Mouse (Mus musculus): Measurements from ENCODE around the gene Fbrs. TPM values are rescaled to one million over a fixed set of nuclear protein-coding genes. Genes with fewer than 3 reads are reported as not detected.

The Fbrs gene
- 9.1 and 12.5 TPM in 2 replicates for polyA plus RNA-seq (2015; fragmentation: Nextera tagmentation; extraction: Ambion mirVana)

GRCm38 (mm10) chr7:127478635-127479317 lies at the start of gene Fbrs:
TSS of gene Fbrs (plus strand) at chr7:127479199.
- no peaks in the 10 kb centered on the region for H3K27me3 ChIP-seq (ENCODE audit: control insufficient read depth, insufficient read depth, low read depth, low read length)
- H3K27ac ChIP-seq (ENCODE audit: low read length), result peak within 1 kb of the TSS; percentile 92
- peak; percentile 83 for ATAC-seq
- WGBS, result 0% methylated on average over 45 of the region's 62 CpGs
- H3K9ac ChIP-seq (ENCODE audit: low read depth, low read length), result peak within 1 kb of the TSS; percentile 88
- peaks cover 26% of the 10 kb centered on the region for H3K4me1 ChIP-seq (ENCODE audit: control insufficient read depth, insufficient read depth, low read length)
- H3K4me2 ChIP-seq (ENCODE audit: low read length), result peak within 1 kb of the TSS; percentile 79
- peaks cover 23% of the 10 kb centered on the region for H3K36me3 ChIP-seq (ENCODE audit: control insufficient read depth, insufficient read depth, low read length)
- peak within 1 kb of the TSS; percentile 76 for H3K4me3 ChIP-seq (ENCODE audit: low read depth, low read length)
- no peaks in the 10 kb centered on the region for H3K9me3 ChIP-seq (replicated peaks; ENCODE audit: control insufficient read depth, low read length, poor library complexity, severe bottlenecking)

- Histone ChIP-seq H3K4me3 (ENCODE audit: low read depth, low read length) (no peak overlapping the region), H3K4me2 (ENCODE audit: low read length) (no peak overlapping the region), H3K27me3 (ENCODE audit: control insufficient read depth, insufficient read depth, low read depth, low read length) (no peaks in the 10 kb centered on the region), H3K36me3 (ENCODE audit: control insufficient read depth, insufficient read depth, low read length) (no peaks in the 10 kb centered on the region), H3K27ac (ENCODE audit: low read length) (no peak overlapping the region), H3K9me3 (replicated peaks; ENCODE audit: control insufficient read depth, low read length, poor library complexity, severe bottlenecking) (no peaks in the 10 kb centered on the region; the same call in 1 of the 2 replicates), H3K9ac (ENCODE audit: low read depth, low read length) (no peak overlapping the region), H3K4me1 (ENCODE audit: control insufficient read depth, insufficient read depth, low read length) (no peaks in the 10 kb centered on the region)
- ATAC-seq, result no peak
- 91% methylated on average over 4 of the region's 4 CpGs for WGBS
Measured at GRCm38 (mm10) chr7:127435206-127435605, 43.8 kb upstream of the Fbrs start.

GRCm38 (mm10) chr7:127437724-127438123 lies 41.3 kb upstream of the Fbrs start:
- Histone ChIP-seq H3K4me1 (ENCODE audit: control insufficient read depth, insufficient read depth, low read length) (no peaks in the 10 kb centered on the region), H3K27me3 (ENCODE audit: control insufficient read depth, insufficient read depth, low read depth, low read length) (no peaks in the 10 kb centered on the region), H3K9me3 (replicated peaks; ENCODE audit: control insufficient read depth, low read length, poor library complexity, severe bottlenecking) (no peaks in the 10 kb centered on the region; the same call in 1 of the 2 replicates), H3K27ac (ENCODE audit: low read length) (no peak overlapping the region), H3K4me3 (ENCODE audit: low read depth, low read length) (no peak overlapping the region), H3K4me2 (ENCODE audit: low read length) (no peak overlapping the region), H3K36me3 (ENCODE audit: control insufficient read depth, insufficient read depth, low read length) (peaks cover 4% of the 10 kb centered on the region; the same call in 1 of the 2 replicates), H3K9ac (ENCODE audit: low read depth, low read length) (no peak overlapping the region)
- ATAC-seq, result no peak
- WGBS, result 85% methylated on average over 3 of the region's 3 CpGs

- H3K27me3 ChIP-seq (ENCODE audit: control insufficient read depth, insufficient read depth, low read depth, low read length), result no peaks in the 10 kb centered on the region
- no peak for ATAC-seq
- no peak overlapping the region for H3K9ac ChIP-seq (ENCODE audit: low read depth, low read length)
- no peaks in the 10 kb centered on the region for H3K9me3 ChIP-seq (replicated peaks; ENCODE audit: control insufficient read depth, low read length, poor library complexity, severe bottlenecking)
- H3K4me3 ChIP-seq (ENCODE audit: low read depth, low read length), result no peak overlapping the region
- H3K36me3 ChIP-seq (ENCODE audit: control insufficient read depth, insufficient read depth, low read length), result peaks cover 22% of the 10 kb centered on the region
- peaks cover 9% of the 10 kb centered on the region for H3K4me1 ChIP-seq (ENCODE audit: control insufficient read depth, insufficient read depth, low read length)
- WGBS, result 89% methylated on average over 20 of the region's 20 CpGs
- H3K27ac ChIP-seq (ENCODE audit: low read length), result no peak overlapping the region
- no peak overlapping the region for H3K4me2 ChIP-seq (ENCODE audit: low read length)
Measured at GRCm38 (mm10) chr7:127443976-127444375, 35.0 kb upstream of the Fbrs start.

- peaks cover 12% of the 10 kb centered on the region for H3K36me3 ChIP-seq (ENCODE audit: control insufficient read depth, insufficient read depth, low read length)
- WGBS, result under 1% methylated on average over 54 of the region's 54 CpGs
- H3K9ac ChIP-seq (ENCODE audit: low read depth, low read length), result peak within 1 kb of the TSS; percentile 95
- H3K4me1 ChIP-seq (ENCODE audit: control insufficient read depth, insufficient read depth, low read length), result peaks cover 40% of the 10 kb centered on the region
- peak within 1 kb of the TSS; percentile 97 for H3K27ac ChIP-seq (ENCODE audit: low read length)
- ATAC-seq, result peak; percentile 95
- H3K27me3 ChIP-seq (ENCODE audit: control insufficient read depth, insufficient read depth, low read depth, low read length), result no peaks in the 10 kb centered on the region
- no peaks in the 10 kb centered on the region for H3K9me3 ChIP-seq (replicated peaks; ENCODE audit: control insufficient read depth, low read length, poor library complexity, severe bottlenecking)
- H3K4me3 ChIP-seq (ENCODE audit: low read depth, low read length), result peak within 1 kb of the TSS; percentile 76
- H3K4me2 ChIP-seq (ENCODE audit: low read length), result peak within 1 kb of the TSS; percentile 76
Measured at GRCm38 (mm10) chr7:127448521-127449300, 30.3 kb upstream of the Fbrs start, which contains the start of gene Zfp689. TSS of gene Zfp689 (minus strand) at chr7:127449158.

- no peak for ATAC-seq
- Histone ChIP-seq H3K27ac (ENCODE audit: low read length) (peak overlapping the region; percentile 97), H3K9ac (ENCODE audit: low read depth, low read length) (peak overlapping the region; percentile 95), H3K27me3 (ENCODE audit: control insufficient read depth, insufficient read depth, low read depth, low read length) (no peaks in the 10 kb centered on the region), H3K9me3 (replicated peaks; ENCODE audit: control insufficient read depth, low read length, poor library complexity, severe bottlenecking) (no peaks in the 10 kb centered on the region), H3K36me3 (ENCODE audit: control insufficient read depth, insufficient read depth, low read length) (no peaks in the 10 kb centered on the region), H3K4me3 (ENCODE audit: low read depth, low read length) (peak overlapping the region; percentile 76), H3K4me1 (ENCODE audit: control insufficient read depth, insufficient read depth, low read length) (peaks cover 40% of the 10 kb centered on the region), H3K4me2 (ENCODE audit: low read length) (peak overlapping the region; percentile 76)
- WGBS, result 78% methylated on average over 7 of the region's 7 CpGs
Measured at GRCm38 (mm10) chr7:127449966-127450365, 29.0 kb upstream of the Fbrs start.

GRCm38 (mm10) chr7:127453056-127453455 lies 25.9 kb upstream of the Fbrs start:
- Histone ChIP-seq H3K4me1 (ENCODE audit: control insufficient read depth, insufficient read depth, low read length) (peaks cover 31% of the 10 kb centered on the region), H3K27ac (ENCODE audit: low read length) (no peak overlapping the region), H3K9me3 (replicated peaks; ENCODE audit: control insufficient read depth, low read length, poor library complexity, severe bottlenecking) (no peaks in the 10 kb centered on the region), H3K9ac (ENCODE audit: low read depth, low read length) (no peak overlapping the region), H3K4me3 (ENCODE audit: low read depth, low read length) (no peak overlapping the region), H3K36me3 (ENCODE audit: control insufficient read depth, insufficient read depth, low read length) (peaks cover 5% of the 10 kb centered on the region), H3K4me2 (ENCODE audit: low read length) (no peak overlapping the region), H3K27me3 (ENCODE audit: control insufficient read depth, insufficient read depth, low read depth, low read length) (no peaks in the 10 kb centered on the region)
- ATAC-seq, result no peak
- 96% methylated on average over 2 of the region's 2 CpGs for WGBS

GRCm38 (mm10) chr7:127454905-127455304 lies 24.1 kb upstream of the Fbrs start:
- Histone ChIP-seq H3K4me1 (ENCODE audit: control insufficient read depth, insufficient read depth, low read length) (peaks cover 30% of the 10 kb centered on the region), H3K36me3 (ENCODE audit: control insufficient read depth, insufficient read depth, low read length) (peaks cover 9% of the 10 kb centered on the region), H3K27me3 (ENCODE audit: control insufficient read depth, insufficient read depth, low read depth, low read length) (no peaks in the 10 kb centered on the region), H3K9ac (ENCODE audit: low read depth, low read length) (no peak overlapping the region), H3K4me2 (ENCODE audit: low read length) (no peak overlapping the region), H3K9me3 (replicated peaks; ENCODE audit: control insufficient read depth, low read length, poor library complexity, severe bottlenecking) (no peaks in the 10 kb centered on the region), H3K4me3 (ENCODE audit: low read depth, low read length) (no peak overlapping the region), H3K27ac (ENCODE audit: low read length) (no peak overlapping the region)
- no peak for ATAC-seq
- WGBS, result 96% methylated on average over 7 of the region's 7 CpGs

Measured in midbrain, embryonic 16.5 days (tissue).